Mouse (Mus musculus): Measurements from ENCODE around the gene Fbxo33. TPM values are rescaled to one million over a fixed set of nuclear protein-coding genes. Genes with fewer than 3 reads are reported as not detected.

The Fbxo33 gene
- polyA plus RNA-seq (2015; fragmentation: Nextera tagmentation; extraction: Ambion mirVana), result 2.8 and 4.4 TPM in 2 replicates

GRCm38 (mm10) chr12:59219325-59220225 lies at the start of gene Fbxo33:
TSS of gene Fbxo33 (minus strand) at chr12:59219725.

Small RNA genes lying within 50 kb of the gene (microRNA-seq; reads per million reads assigned to microRNA genes)
- 0 reads per million in 2 experiments for gene Gm27284

Other genes with a start within 250 kb of the Fbxo33 start
- gene Sec23a, start 207.7 kb downstream of the Fbxo33 start, polyA plus RNA-seq (2015; fragmentation: Nextera tagmentation; extraction: Ambion mirVana), result 51.7 and 54.4 TPM in 2 replicates
- 10.9 and 13.7 TPM in 2 replicates for gene Gemin2, start 206.3 kb downstream of the Fbxo33 start, polyA plus RNA-seq (2015; fragmentation: Nextera tagmentation; extraction: Ambion mirVana)
- gene Trappc6b, start 158.3 kb downstream of the Fbxo33 start, polyA plus RNA-seq (2015; fragmentation: Nextera tagmentation; extraction: Ambion mirVana), result 69.5 and 76.0 TPM in 2 replicates
- gene Pnn, start 152.8 kb downstream of the Fbxo33 start, polyA plus RNA-seq (2015; fragmentation: Nextera tagmentation; extraction: Ambion mirVana), result 33.5 and 37.0 TPM in 2 replicates
- gene Mia2, start 123.9 kb downstream of the Fbxo33 start, polyA plus RNA-seq (2015; fragmentation: Nextera tagmentation; extraction: Ambion mirVana), result 44.3 and 51.2 TPM in 2 replicates